Mouse (Mus musculus) neural tube, embryonic 14.5 days (tissue): ENCODE data around the gene Ccdc8. TPM values are rescaled to one million over a fixed set of nuclear protein-coding genes. Genes with fewer than 3 reads are reported as not detected.
"Not testable (repeated sequence)": the region's sequence is repeated elsewhere in the genome, so short reads cannot be mapped to it uniquely, and the experiment has no call there.

Source experiments
- ATAC-seq: fragments of 200-750 bp; cut with Nextera tagmentation; 2 replicates; pipeline ENCODE4 v1.8.0; 2017; ENCODE audit warnings: low read depth, mild to moderate bottlenecking, moderate TSS enrichment, moderate library complexity
- H3K27ac ChIP-seq: fragments of 300-500 bp; sonication (generic); 2 replicates; pipeline ENCODE4 v1.5.1; 2014; ENCODE audit warnings: low read depth, mild to moderate bottlenecking, control low read depth, low read length, moderate library complexity, mixed read lengths
- H3K27me3 ChIP-seq: fragments of 300-500 bp; sonication (generic); 2 replicates; pipeline ENCODE4 v1.6.1; 2014; ENCODE audit warnings: low read length; ENCODE audit not compliant: control insufficient read depth, insufficient read depth
- H3K36me3 ChIP-seq: fragments of 300-500 bp; sonication (generic); 2 replicates; pipeline ENCODE4 v1.6.1; 2014; ENCODE audit warnings: low read length, mixed read lengths; ENCODE audit not compliant: control insufficient read depth, insufficient read depth
- H3K4me1 ChIP-seq: fragments of 300-500 bp; sonication (generic); 2 replicates; pipeline ENCODE4 v1.6.1; 2014; ENCODE audit warnings: low read length; ENCODE audit not compliant: control insufficient read depth, insufficient read depth
- H3K4me2 ChIP-seq: fragments of 300-500 bp; sonication (generic); 2 replicates; pipeline ENCODE4 v1.6.1; 2014; ENCODE audit warnings: mild to moderate bottlenecking, low read depth, low read length, control low read depth
- H3K4me3 ChIP-seq: fragments of 300-500 bp; sonication (generic); 2 replicates; pipeline ENCODE4 v1.5.1; 2014; ENCODE audit warnings: low read depth, low read length, control low read depth, mixed read lengths
- H3K9ac ChIP-seq: fragments of 300-500 bp; sonication (generic); replicated peaks from 2 replicates; pipeline ENCODE4 v1.6.1; 2014; ENCODE audit warnings: low read depth, mild to moderate bottlenecking, control low read depth, low read length, mixed read lengths
- H3K9me3 ChIP-seq: fragments of 300-500 bp; sonication (generic); 2 replicates; pipeline ENCODE4 v1.6.1; 2016; ENCODE audit warnings: low read length; ENCODE audit not compliant: control insufficient read depth
- WGBS: fragments of 180-500 bp; shearing (Covaris S2); extraction: QIAGEN DNeasy Blood & Tissue Kit; methylation state at CpG from one replicate; pipeline ENCODE4 v1.1.7; 2014; 5-methylcytosine and 5-hydroxymethylcytosine counted together
- polyA plus RNA-seq: library from polyadenylated mRNA; unstranded; fragments of >200 nt; fragmentation: Nextera tagmentation; extraction: Ambion mirVana; gene quantifications from 2 replicates; pipeline ENCODE4 v1.2.1, GENCODE M21; 2014

Gene Ccdc8
- polyA plus RNA-seq, 1 experiment from 2014 or later, result 2.3 TPM

- H3K4me2 ChIP-seq, result peak overlapping the region; percentile 98; the same call in 1 of the 2 replicates
- H3K27ac ChIP-seq, result no peak overlapping the region
- no peak overlapping the region for H3K9ac ChIP-seq
- H3K27me3 ChIP-seq, result no peaks in the 10 kb centered on the region
- no peaks in the 10 kb centered on the region for H3K36me3 ChIP-seq
- no peaks in the 10 kb centered on the region for H3K9me3 ChIP-seq
- 55% methylated on average over 8 of the region's 8 CpGs for WGBS
- peaks cover 36% of the 10 kb centered on the region for H3K4me1 ChIP-seq
- no peak overlapping the region for H3K4me3 ChIP-seq
- ATAC-seq, result no peak
Observed at GRCm38 (mm10) chr7:16948923-16949458, 43.5 kb upstream of the Ccdc8 start.

DNA sequence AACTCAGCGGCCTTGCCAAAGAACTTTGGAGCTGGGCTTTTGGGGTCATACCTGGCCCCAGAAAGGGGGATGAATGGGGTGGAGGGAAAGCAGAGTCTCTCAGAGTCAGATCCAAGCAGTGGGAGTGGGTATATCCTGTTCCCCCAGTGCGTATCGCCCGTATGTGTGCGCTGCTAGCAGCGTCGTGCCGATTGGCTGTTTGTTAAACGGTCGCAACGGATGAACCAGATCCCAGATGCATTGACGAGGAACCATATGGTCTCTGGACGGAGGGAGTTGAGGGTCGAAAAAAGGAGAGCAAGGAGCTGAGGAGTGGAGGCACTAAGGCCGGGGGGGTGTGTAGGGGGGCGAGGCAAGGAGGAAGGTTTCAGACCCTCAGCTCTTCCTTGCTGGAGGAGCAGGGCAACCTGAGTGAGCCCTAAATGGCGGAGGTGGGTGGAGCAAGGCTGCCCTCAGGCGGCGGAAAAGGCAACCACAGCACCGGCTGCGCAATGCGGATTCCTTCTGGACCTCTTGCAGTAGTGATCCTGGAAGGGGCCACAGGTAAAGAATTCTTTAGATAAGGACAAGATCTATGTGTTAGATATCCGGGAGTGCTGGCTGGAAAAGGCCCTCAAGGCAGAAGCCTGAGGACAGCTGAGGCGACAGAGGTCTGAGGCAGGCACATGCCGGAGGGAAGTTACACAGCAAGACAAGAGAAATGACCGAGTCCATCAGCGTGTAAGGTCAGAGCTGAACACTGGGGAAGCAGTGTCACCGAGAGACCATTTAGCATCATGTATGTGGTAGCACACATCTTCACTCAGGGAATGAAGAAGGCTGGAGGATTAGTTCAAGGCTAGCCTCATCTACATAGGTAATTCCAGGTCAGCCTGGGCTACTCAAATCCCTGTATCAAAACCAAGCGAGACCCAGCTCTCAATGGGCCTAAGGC, 42.3 kb upstream of the Ccdc8 start:
- Histone ChIP-seq H3K27ac (peak overlapping the region; percentile 64), H3K27me3 (no peaks in the 10 kb centered on the region), H3K4me1 (peaks cover 33% of the 10 kb centered on the region), H3K4me3 (peak overlapping the region; percentile 17), H3K9ac (peak overlapping the region; percentile 34; the same call in 1 of the 2 replicates), H3K9me3 (no peaks in the 10 kb centered on the region), H3K36me3 (no peaks in the 10 kb centered on the region), H3K4me2 (peak overlapping the region; percentile 55)
- 11% methylated on average over 29 of the region's 29 CpGs for WGBS
- ATAC-seq, result peak; percentile 57

- Histone ChIP-seq H3K9ac (no peak overlapping the region), H3K4me1 (peaks cover 30% of the 10 kb centered on the region), H3K4me2 (no peak overlapping the region), H3K27me3 (no peaks in the 10 kb centered on the region), H3K9me3 (no peaks in the 10 kb centered on the region), H3K36me3 (no peaks in the 10 kb centered on the region), H3K4me3 (no peak overlapping the region), H3K27ac (peak overlapping the region; percentile 52; the same call in 1 of the 2 replicates)
- 26% methylated on average over 18 of the region's 18 CpGs for WGBS
- peak; percentile 63 for ATAC-seq
Observed at GRCm38 (mm10) chr7:16950861-16951635, 41.5 kb upstream of the Ccdc8 start.

DNA sequence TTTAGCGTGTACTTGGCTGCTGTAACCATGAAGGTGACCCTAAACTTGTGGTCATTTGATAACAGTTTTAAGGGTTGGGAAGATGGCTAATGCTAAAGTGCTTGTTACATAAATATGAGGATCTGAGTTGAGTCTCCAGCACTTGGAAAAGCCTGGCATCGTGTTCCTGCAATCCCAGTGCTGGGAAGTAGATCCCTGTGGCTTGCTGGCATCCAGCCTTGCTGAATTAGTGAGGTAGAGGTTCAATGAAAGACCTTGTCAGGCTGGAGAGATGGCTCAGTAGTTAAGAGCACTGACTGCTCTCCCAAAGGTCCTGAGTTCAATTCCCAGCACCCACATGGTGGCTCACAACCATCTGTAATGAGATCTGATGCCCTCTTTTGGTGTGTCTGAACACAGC, 38.7 kb upstream of the Ccdc8 start:
- not testable (repeated sequence) for H3K27me3 ChIP-seq, H3K9me3 ChIP-seq, ATAC-seq, H3K4me3 ChIP-seq, H3K4me2 ChIP-seq, H3K9ac ChIP-seq, H3K36me3 ChIP-seq, H3K27ac ChIP-seq
- 67% methylated on average over 2 of the region's 2 CpGs for WGBS
- H3K4me1 ChIP-seq, result peaks cover 26% of the 10 kb centered on the region

- H3K9ac ChIP-seq, result no peak overlapping the region
- no peak overlapping the region for H3K4me3 ChIP-seq
- no peaks in the 10 kb centered on the region for H3K27me3 ChIP-seq
- H3K4me1 ChIP-seq, result peaks cover 25% of the 10 kb centered on the region
- no peaks in the 10 kb centered on the region for H3K9me3 ChIP-seq
- no peaks in the 10 kb centered on the region for H3K36me3 ChIP-seq
- no peak overlapping the region for H3K27ac ChIP-seq
- no peak for ATAC-seq
- H3K4me2 ChIP-seq, result no peak overlapping the region
- WGBS, result 87% methylated on average over 4 of the region's 4 CpGs
Observed at GRCm38 (mm10) chr7:16955712-16956111, 36.8 kb upstream of the Ccdc8 start.

GRCm38 (mm10) chr7:16956410-16957265, 35.9 kb upstream of the Ccdc8 start:
- no peaks in the 10 kb centered on the region for H3K9me3 ChIP-seq
- peak; percentile 48; the same call in 1 of the 2 replicates for ATAC-seq
- peak overlapping the region; percentile 35; the same call in 1 of the 2 replicates for H3K4me2 ChIP-seq
- H3K36me3 ChIP-seq, result no peaks in the 10 kb centered on the region
- WGBS, result 29% methylated on average over 15 of the region's 15 CpGs
- H3K4me3 ChIP-seq, result no peak overlapping the region
- H3K9ac ChIP-seq, result no peak overlapping the region
- peak overlapping the region; percentile 87 for H3K27ac ChIP-seq
- peaks cover 31% of the 10 kb centered on the region for H3K4me1 ChIP-seq
- no peaks in the 10 kb centered on the region for H3K27me3 ChIP-seq

DNA sequence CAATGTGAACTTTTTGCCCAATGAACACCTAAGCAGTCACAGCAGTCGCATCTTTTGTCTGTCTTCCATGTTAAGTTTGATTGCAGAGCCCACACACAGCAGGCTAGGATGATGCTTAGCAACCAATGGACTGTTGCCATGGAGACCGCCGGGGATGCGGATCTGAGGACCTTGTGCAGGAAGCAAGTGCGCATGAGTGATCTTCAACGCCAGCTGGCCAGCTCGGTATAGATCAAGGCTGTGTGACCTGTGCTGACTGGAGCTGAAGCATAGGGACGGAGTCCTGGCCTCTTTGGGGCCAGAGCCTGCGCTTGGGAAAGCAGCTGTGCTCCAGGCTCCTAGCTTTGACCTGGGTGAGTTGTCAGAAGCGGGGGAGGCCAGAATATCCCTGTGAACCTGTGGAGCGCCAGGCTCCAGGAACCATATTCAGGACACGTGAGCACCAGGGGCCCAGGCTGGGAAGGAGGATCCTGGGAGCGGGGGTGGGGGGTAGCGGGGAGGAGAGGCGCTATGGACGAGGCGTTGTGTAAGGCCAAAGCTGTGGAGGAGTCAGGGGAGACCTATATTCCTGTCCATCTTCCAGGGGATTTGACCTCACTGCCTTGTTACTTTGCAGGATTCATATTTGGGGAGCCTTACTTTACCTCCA, 32.8 kb upstream of the Ccdc8 start, which contains the start of gene Pnmal1:
Gene Pnmal1 (plus strand): TSS at position 141 of the 649 bp plus-strand sequence.
- Histone ChIP-seq H3K36me3 (no peaks in the 10 kb centered on the region), H3K4me3 (peak within 1 kb of the TSS; percentile 38), H3K27me3 (no peaks in the 10 kb centered on the region), H3K9ac (peak within 1 kb of the TSS; percentile 58), H3K27ac (peak within 1 kb of the TSS; percentile 86), H3K4me2 (peak within 1 kb of the TSS; percentile 66), H3K4me1 (peaks cover 32% of the 10 kb centered on the region), H3K9me3 (no peaks in the 10 kb centered on the region)
- WGBS, result 9% methylated on average over 17 of the region's 17 CpGs
- peak; percentile 94 for ATAC-seq

DNA sequence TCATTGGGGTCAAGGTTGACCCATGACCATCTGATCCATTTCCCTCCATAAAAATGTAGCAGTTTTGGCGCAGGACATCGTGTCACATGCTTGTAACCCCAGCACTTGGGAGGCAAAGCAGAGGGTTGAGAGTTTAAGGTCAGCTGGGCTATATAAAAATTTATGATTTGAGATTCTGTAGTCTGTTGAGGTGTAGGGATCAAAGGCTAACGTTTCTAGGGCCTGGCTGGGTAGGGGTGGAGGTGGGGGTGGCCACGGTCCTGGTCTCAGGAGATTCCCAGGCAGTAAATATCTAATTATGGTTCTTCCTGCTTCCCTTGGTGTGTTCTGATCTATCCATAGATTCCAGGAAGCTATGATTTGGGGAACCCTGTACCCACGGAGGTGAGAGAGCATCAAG, 30.8 kb upstream of the Ccdc8 start:
- H3K27ac ChIP-seq, result no peak overlapping the region
- H3K27me3 ChIP-seq, result no peaks in the 10 kb centered on the region
- H3K4me2 ChIP-seq, result peak overlapping the region; percentile 17; the same call in 1 of the 2 replicates
- H3K9ac ChIP-seq, result no peak overlapping the region
- no peaks in the 10 kb centered on the region for H3K9me3 ChIP-seq
- ATAC-seq, result no peak
- no peak overlapping the region for H3K4me3 ChIP-seq
- no peaks in the 10 kb centered on the region for H3K36me3 ChIP-seq
- WGBS, result 84% methylated on average over 5 of the region's 5 CpGs
- peaks cover 28% of the 10 kb centered on the region for H3K4me1 ChIP-seq
